Mouse (Mus musculus) thymus, adult 2 months (tissue): ENCODE data around the gene Vat1. TPM values are rescaled to one million over a fixed set of nuclear protein-coding genes. Genes with fewer than 3 reads are reported as not detected.
"Not testable (repeated sequence)": the region's sequence is repeated elsewhere in the genome, so short reads cannot be mapped to it uniquely, and the experiment has no call there.

Experiments used
- DNase-seq: peaks from one replicate; pipeline ENCODE4 v3.0.0; 2021
- H3K27ac ChIP-seq: fragments of 200-500 bp; 2 replicates; pipeline ENCODE4 v1.5.1; 2012; ENCODE audit warnings: low read length, control low read depth; ENCODE audit not compliant: control insufficient read depth, insufficient read depth
- H3K27me3 ChIP-seq: fragments of 200-500 bp; 2 replicates; pipeline ENCODE4 v1.6.1; 2012; ENCODE audit warnings: mild to moderate bottlenecking, low read length, moderate library complexity, mixed read lengths; ENCODE audit not compliant: control insufficient read depth, insufficient read depth
- H3K36me3 ChIP-seq: fragments of 200-500 bp; 2 replicates; pipeline ENCODE4 v1.6.1; 2012; ENCODE audit warnings: mild to moderate bottlenecking, low read length, moderate library complexity; ENCODE audit not compliant: control insufficient read depth, insufficient read depth
- H3K4me1 ChIP-seq: fragments of 200-500 bp; replicated peaks from 2 replicates; pipeline ENCODE4 v1.6.1; 2012; ENCODE audit warnings: low read length; ENCODE audit not compliant: control insufficient read depth, insufficient read depth
- H3K4me3 ChIP-seq: fragments of 200-500 bp; 2 replicates; pipeline ENCODE4 v1.5.1; 2012; ENCODE audit warnings: mild to moderate bottlenecking, low read length, control low read depth, moderate library complexity; ENCODE audit not compliant: control insufficient read depth, insufficient read depth
- CTCF ChIP-seq: fragments of 200-500 bp; IDR thresholded peaks from 2 replicates; pipeline ENCODE4 v1.5.1; 2012; ENCODE audit warnings: mild to moderate bottlenecking, control low read depth, low read length, moderate library complexity, borderline replicate concordance; ENCODE audit not compliant: control insufficient read depth, poor library complexity, insufficient read depth; ENCODE audit errors: extremely low read depth
- POLR2A ChIP-seq: fragments of 200-500 bp; IDR thresholded peaks from 2 replicates; pipeline ENCODE4 v1.6.1; 2012; ENCODE audit warnings: mild to moderate bottlenecking, low read length, control low read depth, moderate library complexity; ENCODE audit not compliant: control insufficient read depth, poor library complexity, insufficient read depth; ENCODE audit errors: extremely low read depth
- WGBS: fragments of 180-500 bp; shearing (Covaris S2); methylation state at CpG from one replicate; pipeline ENCODE4 v1.1.7; 2018; 5-methylcytosine and 5-hydroxymethylcytosine counted together
- polyA plus RNA-seq: library from polyadenylated mRNA; depleted of rRNA; stranded (reverse); fragments of >200 nt; gene quantifications from 2 replicates; pipeline ENCODE4 v1.2.3, GENCODE M21; 2012

Gene Vat1
- polyA plus RNA-seq, 1 experiment, result 73.6 TPM

DNA sequence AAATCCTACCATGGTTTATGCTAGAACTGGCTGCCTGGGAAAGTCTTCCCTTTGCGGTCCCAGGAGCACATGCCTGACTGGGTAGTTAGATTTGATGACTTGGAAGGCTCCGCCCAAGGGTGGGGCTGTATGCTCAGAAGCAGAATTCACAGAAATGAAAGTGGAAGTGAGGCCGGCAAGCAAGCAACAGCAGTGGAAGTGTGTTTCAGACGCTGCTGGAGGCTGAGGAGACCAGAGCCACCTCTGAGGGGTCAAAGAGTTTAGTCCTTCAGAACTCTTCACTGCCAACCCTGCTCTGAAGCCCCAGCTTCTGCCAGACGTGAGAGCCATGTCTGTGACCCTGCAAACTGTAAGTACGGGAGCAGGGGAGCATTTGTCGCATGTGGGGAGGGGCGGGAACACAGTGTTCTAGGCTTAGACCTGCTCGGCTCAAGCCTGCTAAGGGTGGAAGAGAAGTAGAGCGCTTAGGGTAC lies 17.7 kb downstream of the Vat1 start, which contains the start of gene Ifi35:
Gene Ifi35, plus strand, starts transcription at position 134 of the 473 bp plus-strand sequence.
- H3K36me3 ChIP-seq, result peaks cover 18% of the 10 kb centered on the region
- DNase-seq, result peak; percentile 76
- peaks cover 16% of the 10 kb centered on the region for H3K4me1 ChIP-seq
- H3K4me3 ChIP-seq, result peak within 1 kb of the TSS; percentile 96
- H3K27me3 ChIP-seq, result no peaks in the 10 kb centered on the region
- under 1% methylated on average over 10 of the region's 10 CpGs for WGBS
- TF ChIP-seq CTCF (no peak), POLR2A (peak; percentile 59; the same call in 1 of the 2 replicates)
- H3K27ac ChIP-seq, result peak within 1 kb of the TSS; percentile 90

DNA sequence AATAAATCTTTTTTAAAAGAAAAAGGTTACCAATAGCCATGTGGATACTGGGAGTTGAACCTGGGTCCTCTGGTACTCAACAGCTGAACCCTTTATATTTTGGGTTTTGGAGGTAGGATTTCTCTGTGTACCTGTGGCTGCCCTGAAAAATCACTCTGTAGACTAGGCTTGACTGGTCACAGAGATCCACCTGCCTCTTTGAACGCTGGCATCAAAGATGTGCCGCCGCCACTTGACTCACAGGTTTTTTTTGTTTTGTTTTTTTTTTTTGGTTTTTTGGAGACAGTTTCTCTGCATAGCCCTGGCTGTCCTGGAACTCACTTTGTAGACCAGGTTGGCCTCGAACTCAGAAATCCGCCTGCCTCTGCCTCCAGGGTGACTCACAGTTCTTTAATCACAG lies 18.2 kb downstream of the Vat1 start:
- peaks cover 19% of the 10 kb centered on the region for H3K36me3 ChIP-seq
- H3K27ac ChIP-seq, result peak overlapping the region; percentile 90
- TF ChIP-seq CTCF, result no peak
- H3K4me1 ChIP-seq, result peaks cover 16% of the 10 kb centered on the region
- peak overlapping the region; percentile 96; the same call in 1 of the 2 replicates for H3K4me3 ChIP-seq
- no peaks in the 10 kb centered on the region for H3K27me3 ChIP-seq
- DNase-seq, result no peak
- WGBS, result 27% methylated on average over 5 of the region's 5 CpGs

- not testable (repeated sequence) for H3K4me3 ChIP-seq, H3K27ac ChIP-seq, H3K27me3 ChIP-seq, DNase-seq
- peaks cover 19% of the 10 kb centered on the region for H3K36me3 ChIP-seq
- H3K4me1 ChIP-seq, result peaks cover 14% of the 10 kb centered on the region
- WGBS, result 89% methylated on average over 8 of the region's 8 CpGs
These were observed 19.2 kb downstream of the Vat1 start for GRCm38 (mm10) chr11:101446860-101447259.

DNA sequence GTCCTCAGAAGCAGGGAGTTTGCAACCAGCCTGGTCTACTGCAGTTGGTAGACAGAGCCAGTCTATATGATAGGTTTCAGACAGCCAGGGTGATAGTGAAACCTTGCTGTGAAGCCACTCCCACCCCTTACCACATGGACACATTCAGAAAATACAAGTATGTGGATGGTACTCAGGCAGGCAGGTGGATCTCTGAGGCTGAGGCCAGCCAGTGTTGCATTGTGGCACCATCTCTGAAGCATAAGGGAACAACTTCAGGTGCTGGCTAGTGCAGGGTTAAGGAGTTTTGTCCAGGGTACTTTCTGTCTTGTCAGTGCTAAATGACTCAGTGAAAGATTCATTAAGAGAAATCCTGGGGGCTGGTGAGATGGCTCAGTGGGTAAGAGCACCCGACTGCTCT lies 19.7 kb downstream of the Vat1 start:
- peaks cover 14% of the 10 kb centered on the region for H3K4me1 ChIP-seq
- no peak overlapping the region for H3K4me3 ChIP-seq
- peaks cover 19% of the 10 kb centered on the region for H3K36me3 ChIP-seq
- TF ChIP-seq CTCF (no peak), POLR2A (no peak)
- WGBS, result 93% methylated on average over 1 of the region's 1 CpGs
- H3K27ac ChIP-seq, result no peak overlapping the region
- H3K27me3 ChIP-seq, result no peaks in the 10 kb centered on the region
- DNase-seq, result no peak

DNA sequence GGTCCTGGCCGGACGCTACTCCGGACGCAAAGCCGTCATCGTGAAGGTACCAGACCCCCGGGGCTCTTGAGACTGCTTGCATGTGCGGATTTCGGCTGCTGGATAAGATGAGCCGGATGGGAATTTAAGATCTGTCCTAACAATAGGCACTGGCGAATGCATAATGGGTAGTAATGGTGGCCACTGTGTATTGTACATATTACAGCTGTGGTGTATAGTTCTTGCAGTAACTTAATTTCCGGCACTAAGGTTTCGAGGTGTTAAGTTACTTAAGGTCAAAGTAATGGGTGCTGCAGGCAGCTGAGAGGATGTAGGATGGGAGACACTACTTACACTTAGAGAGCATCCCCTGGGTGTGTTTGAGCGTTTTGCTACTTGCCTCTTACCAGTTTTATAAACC lies 23.3 kb downstream of the Vat1 start:
- no peak for DNase-seq
- H3K27me3 ChIP-seq, result no peaks in the 10 kb centered on the region
- H3K4me1 ChIP-seq, result peaks cover 4% of the 10 kb centered on the region
- peaks cover 19% of the 10 kb centered on the region for H3K36me3 ChIP-seq
- TF ChIP-seq CTCF (no peak), POLR2A (no peak)
- 1% methylated on average over 14 of the region's 14 CpGs for WGBS
- H3K4me3 ChIP-seq, result peak overlapping the region; percentile 66
- H3K27ac ChIP-seq, result peak overlapping the region; percentile 40; the same call in 1 of the 2 replicates

DNA sequence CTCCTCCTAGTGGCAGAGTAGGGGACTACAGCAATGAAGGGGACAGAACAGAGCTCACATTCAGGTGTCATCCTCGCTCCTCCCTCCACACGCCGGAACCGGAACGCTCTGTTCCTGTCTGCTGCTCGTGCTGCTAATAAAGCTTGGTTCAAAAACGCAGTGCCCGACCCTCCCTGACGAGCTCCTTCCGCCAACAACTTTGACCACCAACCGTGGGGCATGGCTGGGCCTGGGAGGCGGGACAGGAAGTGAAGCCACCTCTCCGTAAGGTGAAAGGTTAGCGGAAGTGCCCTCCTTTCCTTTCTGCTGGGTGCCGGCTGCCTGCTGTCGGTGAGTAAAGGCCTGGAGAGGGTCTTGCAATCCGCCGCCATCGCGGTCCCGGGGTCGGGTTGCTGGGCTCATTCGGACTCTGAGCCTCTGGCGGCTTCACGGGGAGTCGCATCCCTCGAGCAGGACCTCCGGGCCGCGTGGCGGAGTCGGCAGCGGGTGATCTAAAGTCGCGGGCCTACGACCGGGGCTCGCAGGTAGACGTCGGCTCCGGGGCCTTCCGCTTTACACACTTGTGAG lies 23.8 kb downstream of the Vat1 start, which contains the start of gene Rpl27:
Gene Rpl27, plus strand, starts transcription at position 172 of the 567 bp plus-strand sequence.
- peak; percentile 91 for TF ChIP-seq POLR2A
- TF ChIP-seq CTCF, result peak; percentile 62; the same call in 1 of the 2 replicates
- peak within 1 kb of the TSS; percentile 66 for H3K4me3 ChIP-seq
- DNase-seq, result peak; percentile 97
- under 1% methylated on average over 42 of the region's 42 CpGs for WGBS
- peak within 1 kb of the TSS; percentile 40 for H3K27ac ChIP-seq
- peaks cover 19% of the 10 kb centered on the region for H3K36me3 ChIP-seq
- no peaks in the 10 kb centered on the region; the same call in 1 of the 2 replicates for H3K4me1 ChIP-seq
- H3K27me3 ChIP-seq, result no peaks in the 10 kb centered on the region

- H3K4me3 ChIP-seq, DNase-seq, H3K4me1 ChIP-seq, H3K27ac ChIP-seq, H3K27me3 ChIP-seq: not testable (repeated sequence)
- peaks cover 19% of the 10 kb centered on the region for H3K36me3 ChIP-seq
- WGBS, result 34% methylated on average over 15 of the region's 15 CpGs
These were observed 24.4 kb downstream of the Vat1 start for GRCm38 (mm10) chr11:101441450-101442126.

GRCm38 (mm10) chr11:101438006-101438405 lies 28.0 kb downstream of the Vat1 start:
- 66% methylated on average over 3 of the region's 3 CpGs for WGBS
- not testable (repeated sequence) for DNase-seq, H3K27me3 ChIP-seq, H3K36me3 ChIP-seq, H3K27ac ChIP-seq, H3K4me1 ChIP-seq, H3K4me3 ChIP-seq
